Mouse (Mus musculus): ENCODE measurements at regions not wholly inside any gene's neighbourhood (a gene's known extent, or its start where the extent isn't known, plus 50 kb on each side); places are given as distances from the start of the nearest gene placed in this dataset.

DNA sequence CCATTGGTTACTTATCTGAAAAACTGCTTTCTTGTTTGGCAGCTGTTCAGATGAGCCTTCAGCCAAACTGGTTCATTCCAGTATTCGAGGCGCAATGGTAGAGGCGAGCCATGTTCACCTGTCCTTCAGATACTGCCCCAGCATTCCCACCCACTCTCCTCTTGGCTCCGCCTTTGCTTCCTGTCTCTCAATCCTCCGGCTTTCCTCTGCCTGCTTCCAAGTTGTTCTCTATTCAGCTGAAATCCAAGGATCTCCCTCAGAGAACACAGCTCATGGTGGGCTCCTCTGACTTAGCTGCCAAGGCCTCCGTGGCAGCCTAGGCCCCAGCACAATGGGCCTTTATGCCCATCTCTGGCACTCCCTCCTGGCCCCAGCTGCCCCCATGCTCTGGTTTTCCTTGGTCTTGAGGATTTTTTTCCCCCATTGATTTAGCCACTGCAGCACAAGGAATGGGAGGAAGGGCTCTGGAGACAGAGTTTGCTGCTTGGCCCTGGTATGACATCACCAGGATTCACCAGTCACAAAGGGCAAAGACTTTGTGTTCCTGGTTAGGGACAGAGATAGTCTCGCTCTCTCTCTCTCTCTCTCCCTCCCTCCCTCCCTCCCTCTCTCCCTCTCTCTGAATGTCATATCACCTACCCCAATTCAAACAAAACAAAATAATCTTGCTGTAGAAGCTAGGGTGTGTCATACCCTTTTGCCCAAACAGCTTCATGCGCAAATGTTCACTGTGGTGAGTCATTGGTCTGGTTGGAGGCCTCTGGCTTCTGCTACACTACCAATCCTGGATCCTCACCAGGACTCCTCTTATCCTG is 91.6 kb downstream of the Xrcc2 start:
- TF ChIP-seq CTCF (IDR thresholded peaks at IDR 0.05; ENCODE audit: low read depth) (no peak), EP300 (IDR thresholded peaks at IDR 0.05; ENCODE audit: low read depth) (no peak)
